Mouse (Mus musculus) ovary, postnatal 14 days (tissue): Measurements from ENCODE around the gene Atxn2l.

Experiments
- DNase-seq: peaks from one replicate; pipeline ENCODE4 v3.0.0; 2022; ENCODE audit warnings: low spot score

Gene Atxn2l

GRCm38 (mm10) chr7:126461626-126462025 is 41.6 kb downstream of the Atxn2l start:
- no peak for DNase-seq

- DNase-seq = no peak
Observed at GRCm38 (mm10) chr7:126460623-126461399, 42.4 kb downstream of the Atxn2l start.

GRCm38 (mm10) chr7:126458844-126459618 is 44.2 kb downstream of the Atxn2l start:
- DNase-seq = no peak

- DNase-seq = no peak
Observed at GRCm38 (mm10) chr7:126458225-126458624, 45.0 kb downstream of the Atxn2l start.

- DNase-seq = no peak
Observed at GRCm38 (mm10) chr7:126456382-126457266, 46.6 kb downstream of the Atxn2l start.

GRCm38 (mm10) chr7:126455242-126455641 is 48.0 kb downstream of the Atxn2l start:
- DNase-seq = no peak

GRCm38 (mm10) chr7:126453861-126454260 is 49.4 kb downstream of the Atxn2l start:
- DNase-seq = no peak

GRCm38 (mm10) chr7:126452244-126452643 is 51.0 kb downstream of the Atxn2l start:
- DNase-seq = no peak

- DNase-seq = no peak
Observed at GRCm38 (mm10) chr7:126450641-126451040, 52.6 kb downstream of the Atxn2l start.

GRCm38 (mm10) chr7:126449991-126450390 is 53.2 kb downstream of the Atxn2l start:
- DNase-seq = no peak

- no peak for DNase-seq
Observed at GRCm38 (mm10) chr7:126448481-126448880, 54.8 kb downstream of the Atxn2l start.

- DNase-seq = no peak
Observed at GRCm38 (mm10) chr7:126446217-126446616, 57.0 kb downstream of the Atxn2l start.

GRCm38 (mm10) chr7:126445104-126445815 is 58.0 kb downstream of the Atxn2l start:
- no peak for DNase-seq

- no peak for DNase-seq
Observed at GRCm38 (mm10) chr7:126444536-126444935, 58.7 kb downstream of the Atxn2l start.

GRCm38 (mm10) chr7:126443997-126444396 is 59.2 kb downstream of the Atxn2l start:
- DNase-seq = no peak
